8 mouse cellular contexts compared by ENCODE assay signal in genomic region chr11:98937914-98938694, GRCm38 (mm10). TPM values are rescaled to one million over a fixed set of nuclear protein-coding genes. Genes with fewer than 3 reads are reported as not detected.
DNase-seq lines count a peak whose midpoint lies in the region; ATAC-seq and TF ChIP-seq lines count a peak whose summit lies in the region.

No protein-coding gene starts in this region.

- peak overlapping the region; percentile 87 for H3K9ac ChIP-seq in MEL (ENCODE audit: control insufficient read depth, low read depth, low read length, poor library complexity, severe bottlenecking)
- H3K9ac ChIP-seq in forebrain, embryonic 15.5 days (replicated peaks): peak overlapping the region; percentile 51
- peak overlapping the region; percentile 80 for H3K9ac ChIP-seq in intestine, postnatal 0 days (ENCODE audit: low read depth, low read length)
- H3K9ac ChIP-seq in lung, embryonic 16.5 days (ENCODE audit: low read length): peak overlapping the region; percentile 89
- peak overlapping the region; percentile 92 for H3K9ac ChIP-seq in stomach, embryonic 16.5 days (ENCODE audit: low read length)

- H3K4me2 ChIP-seq in forebrain, embryonic 15.5 days (replicated peaks): peak overlapping the region; percentile 99
- peak overlapping the region; percentile 96 for H3K4me2 ChIP-seq in intestine, postnatal 0 days (replicated peaks; ENCODE audit: low read depth)
- peak overlapping the region; percentile 83 for H3K4me2 ChIP-seq in lung, embryonic 16.5 days (ENCODE audit: low read depth, low read length)
- H3K4me2 ChIP-seq in stomach, embryonic 16.5 days (ENCODE audit: low read depth, low read length): peak overlapping the region; percentile 89

- peak; percentile 18 to 33; a peak in 2 of 4 replicates for TF ChIP-seq EP300 in MEL (IDR thresholded peaks at IDR 0.05; ENCODE audit: low read depth in 1 of 2, low read length in 2 of 2)

- ATAC-seq in forebrain, embryonic 15.5 days (replicated peaks): peak; percentile 20; the same call in 1 of the 2 replicates
- ATAC-seq in intestine, postnatal 0 days: peak; percentile 7; the same call in 1 of the 2 replicates
- 0 out of 2 replicates have a peak, but pooled peaks have one; percentile 0 for ATAC-seq in lung, embryonic 16.5 days (ENCODE audit: low read depth)
- no peak for ATAC-seq in stomach, embryonic 16.5 days (ENCODE audit: insufficient read depth, low FRiP score)

- peak overlapping the region; percentile 61 to 100 for H3K4me3 ChIP-seq in MEL (ENCODE audit: control insufficient read depth in 1 of 2, insufficient read depth in 1 of 2, low read depth in 2 of 2, low read length in 2 of 2)
- peak overlapping the region; percentile 63 for H3K4me3 ChIP-seq in forebrain, embryonic 15.5 days
- H3K4me3 ChIP-seq in intestine, postnatal 0 days (ENCODE audit: low read depth, low read length): peak overlapping the region; percentile 75
- H3K4me3 ChIP-seq in lung, embryonic 16.5 days (ENCODE audit: low read length): peak overlapping the region; percentile 72
- peak overlapping the region; percentile 88 for H3K4me3 ChIP-seq in stomach, embryonic 16.5 days (replicated peaks; ENCODE audit: low read length)

- no peak for TF ChIP-seq CTCF in MEL (IDR thresholded peaks at IDR 0.05 in 2 of 3, conservative IDR thresholded peaks at IDR 0.05 in 1 of 3; ENCODE audit: control insufficient read depth in 1 of 3, insufficient read depth in 1 of 3, low read depth in 2 of 3, low read length in 3 of 3, poor library complexity in 1 of 3, severe bottlenecking in 1 of 3)
- TF ChIP-seq CTCF in intestine, postnatal 0 days (IDR thresholded peaks at IDR 0.05; ENCODE audit: low read depth): no peak

- no peak for TF ChIP-seq RAD21 in MEL (IDR thresholded peaks at IDR 0.05; ENCODE audit: low read depth, low read length)

- H3K79me2 ChIP-seq in MEL (ENCODE audit: control insufficient read depth, insufficient read depth, low read length, poor library complexity): peaks cover 16% of the 10 kb centered on the region

- TF ChIP-seq POLR2A in MEL (IDR thresholded peaks at IDR 0.05; ENCODE audit: control insufficient read depth in 1 of 2, insufficient read depth in 1 of 2, low read depth in 1 of 2, low read length in 2 of 2, poor library complexity in 1 of 2): no peak; a peak in 1 of 4 replicates

- no peaks in the 10 kb centered on the region for H3K9me3 ChIP-seq in MEL (replicated peaks; ENCODE audit: insufficient read depth, low read length)
- H3K9me3 ChIP-seq in forebrain, embryonic 15.5 days: no peaks in the 10 kb centered on the region
- no peaks in the 10 kb centered on the region for H3K9me3 ChIP-seq in intestine, postnatal 0 days (ENCODE audit: control insufficient read depth)
- no peaks in the 10 kb centered on the region for H3K9me3 ChIP-seq in lung, embryonic 16.5 days (ENCODE audit: control insufficient read depth, low read length)
- no peaks in the 10 kb centered on the region for H3K9me3 ChIP-seq in stomach, embryonic 16.5 days (replicated peaks; ENCODE audit: control insufficient read depth, low read length)

- peaks cover 15 to 39% of the 10 kb centered on the region in 2 experiments for H3K4me1 ChIP-seq in MEL (ENCODE audit: control insufficient read depth in 1 of 2, insufficient read depth in 2 of 2, low read length in 2 of 2)
- peaks cover 72% of the 10 kb centered on the region for H3K4me1 ChIP-seq in forebrain, embryonic 15.5 days
- peaks cover 26% of the 10 kb centered on the region for H3K4me1 ChIP-seq in intestine, postnatal 0 days (replicated peaks; ENCODE audit: control insufficient read depth, insufficient read depth, low read length)
- H3K4me1 ChIP-seq in lung, embryonic 16.5 days (replicated peaks; ENCODE audit: control insufficient read depth, insufficient read depth, low read length): peaks cover 72% of the 10 kb centered on the region
- peaks cover 64% of the 10 kb centered on the region for H3K4me1 ChIP-seq in stomach, embryonic 16.5 days (ENCODE audit: control insufficient read depth, insufficient read depth, low read length)

- H3K27me3 ChIP-seq in MEL (ENCODE audit: control insufficient read depth in 1 of 2, insufficient read depth in 2 of 2, low read length in 2 of 2): no peaks in the 10 kb centered on the region
- peaks cover 19% of the 10 kb centered on the region for H3K27me3 ChIP-seq in forebrain, embryonic 15.5 days
- H3K27me3 ChIP-seq in intestine, postnatal 0 days (replicated peaks; ENCODE audit: control insufficient read depth, insufficient read depth, low read length): no peaks in the 10 kb centered on the region
- no peaks in the 10 kb centered on the region for H3K27me3 ChIP-seq in lung, embryonic 16.5 days (ENCODE audit: control insufficient read depth, insufficient read depth, low read depth, low read length)
- no peaks in the 10 kb centered on the region for H3K27me3 ChIP-seq in stomach, embryonic 16.5 days (ENCODE audit: control insufficient read depth, insufficient read depth, low read length)

- peak overlapping the region; percentile 58 for H3K27ac ChIP-seq in MEL (ENCODE audit: control insufficient read depth, low read depth, low read length)
- peak overlapping the region; percentile 33 for H3K27ac ChIP-seq in forebrain, embryonic 15.5 days (replicated peaks)
- H3K27ac ChIP-seq in intestine, postnatal 0 days (ENCODE audit: low read depth, low read length): peak overlapping the region; percentile 88
- H3K27ac ChIP-seq in lung, embryonic 16.5 days (ENCODE audit: low read length): peak overlapping the region; percentile 95
- peak overlapping the region; percentile 97 for H3K27ac ChIP-seq in stomach, embryonic 16.5 days (ENCODE audit: low read length)

- DNase-seq in embryo, embryonic 10 days (ENCODE audit: low spot score): peak; percentile 54
- no peak for DNase-seq in embryo, embryonic 9.5 days (ENCODE audit: extremely low spot score)
- DNase-seq in MEL (ENCODE audit: low read depth, low spot score): peak; percentile 81
- no peak for DNase-seq in right cerebral cortex, postnatal 25 days

- under 1% methylated on average over 39 of the region's 39 CpGs for WGBS in forebrain, embryonic 15.5 days
- 1% methylated on average over 39 of the region's 39 CpGs for WGBS in intestine, postnatal 0 days
- WGBS in lung, embryonic 16.5 days: 0% methylated on average over 39 of the region's 39 CpGs
- WGBS in stomach, embryonic 16.5 days: under 1% methylated on average over 39 of the region's 39 CpGs

- peaks cover 0 to 7% of the 10 kb centered on the region in 2 experiments; a peak in 2 of 4 replicates for H3K36me3 ChIP-seq in MEL (ENCODE audit: control insufficient read depth in 1 of 2, insufficient read depth in 2 of 2, low read length in 2 of 2)
- no peaks in the 10 kb centered on the region for H3K36me3 ChIP-seq in forebrain, embryonic 15.5 days
- H3K36me3 ChIP-seq in intestine, postnatal 0 days (ENCODE audit: control insufficient read depth, insufficient read depth): no peaks in the 10 kb centered on the region
- no peaks in the 10 kb centered on the region for H3K36me3 ChIP-seq in lung, embryonic 16.5 days (ENCODE audit: control insufficient read depth, insufficient read depth, low read length)
- no peaks in the 10 kb centered on the region for H3K36me3 ChIP-seq in stomach, embryonic 16.5 days (ENCODE audit: control insufficient read depth, insufficient read depth, low read length)

TF ChIP-seq in MEL, 35 proteins besides CTCF, POLR2A, EP300 and RAD21 (continues in another document):
- TF ChIP-seq MYB (IDR thresholded peaks at IDR 0.05; ENCODE audit: low read depth, low read length): no peak
- peak; percentile 33; the same call in 1 of the 2 replicates for TF ChIP-seq NRF1 (IDR thresholded peaks at IDR 0.05; ENCODE audit: insufficient read depth, low read depth, low read length, poor library complexity, severe bottlenecking)
- TF ChIP-seq ETS1 (IDR thresholded peaks at IDR 0.05; ENCODE audit: low read depth, low read length): peak; percentile 80
- no peak for TF ChIP-seq MEF2A (IDR thresholded peaks at IDR 0.05; ENCODE audit: extremely low read depth, insufficient replicate concordance, low read depth, low read length, poor library complexity, severe bottlenecking)
- no peak for TF ChIP-seq MAFK (IDR thresholded peaks at IDR 0.05; ENCODE audit: borderline replicate concordance, low read depth, low read length)
- TF ChIP-seq TAL1 (IDR thresholded peaks at IDR 0.05; ENCODE audit: low read length): no peak
- 0 out of 2 replicates have a peak, but pooled peaks have one; percentile 30 for TF ChIP-seq ZC3H11A (IDR thresholded peaks at IDR 0.05; ENCODE audit: low read depth, low read length)
- TF ChIP-seq USF1 (IDR thresholded peaks at IDR 0.05; ENCODE audit: low read depth, low read length): no peak

RNA-seq across cellular contexts. Expression of gene Rara, which starts 10.5 kb away (rescaled TPM):
- total RNA-seq in MEL (2012; rRNA removed): 9.8 and 12.1 TPM in 2 replicates
- polyA plus RNA-seq in MEL (2012; ENCODE audit: insufficient read depth in 1 of 2, insufficient read length in 2 of 2, low read depth in 1 of 2, low replicate concordance in 2 of 2, missing spikeins in 1 of 2): 10 to 100 TPM in 1 of 2 experiments, not detected in 1; 13.7 TPM
- 9.2 and 9.9 TPM in 2 replicates for polyA plus RNA-seq in forebrain, embryonic 15.5 days (2015; fragmentation: Nextera tagmentation; extraction: Ambion mirVana)
- 22.2 and 22.4 TPM in 2 replicates for polyA plus RNA-seq in intestine, postnatal 0 days (2015; fragmentation: Nextera tagmentation; extraction: Ambion mirVana)
- polyA plus RNA-seq in lung, embryonic 16.5 days (2015; fragmentation: Nextera tagmentation; extraction: Ambion mirVana): 35.4 and 37.2 TPM in 2 replicates
- 28.8 and 30.1 TPM in 2 replicates for polyA plus RNA-seq in stomach, embryonic 16.5 days (2015; fragmentation: Nextera tagmentation; extraction: Ambion mirVana)

RNA-seq across cellular contexts. Expression of gene Cdc6, which starts 30.5 kb away (rescaled TPM):
- total RNA-seq in MEL (2012; rRNA removed): 83.4 and 104 TPM in 2 replicates
- polyA plus RNA-seq in MEL (2012; ENCODE audit: insufficient read depth in 1 of 2, insufficient read length in 2 of 2, low read depth in 1 of 2, low replicate concordance in 2 of 2, missing spikeins in 1 of 2): 10 to 100 TPM; 56.9 to 69.4 TPM
- polyA plus RNA-seq in forebrain, embryonic 15.5 days (2015; fragmentation: Nextera tagmentation; extraction: Ambion mirVana): 11.2 and 12.1 TPM in 2 replicates
- polyA plus RNA-seq in intestine, postnatal 0 days (2015; fragmentation: Nextera tagmentation; extraction: Ambion mirVana): 4.0 and 4.5 TPM in 2 replicates
- polyA plus RNA-seq in lung, embryonic 16.5 days (2015; fragmentation: Nextera tagmentation; extraction: Ambion mirVana): 34.0 and 38.3 TPM in 2 replicates
- 26.9 and 28.1 TPM in 2 replicates for polyA plus RNA-seq in stomach, embryonic 16.5 days (2015; fragmentation: Nextera tagmentation; extraction: Ambion mirVana)

RNA-seq across cellular contexts. Expression of gene Gjd3, which starts 44.7 kb away (rescaled TPM):
- not detected in 2 replicates for total RNA-seq in MEL (2012; rRNA removed)
- polyA plus RNA-seq in MEL (2012; ENCODE audit: insufficient read depth in 1 of 2, insufficient read length in 2 of 2, low read depth in 1 of 2, low replicate concordance in 2 of 2, missing spikeins in 1 of 2): not detected
- 0.62 and 0.84 TPM in 2 replicates for polyA plus RNA-seq in forebrain, embryonic 15.5 days (2015; fragmentation: Nextera tagmentation; extraction: Ambion mirVana)
- 0.61 and 0.80 TPM in 2 replicates for polyA plus RNA-seq in intestine, postnatal 0 days (2015; fragmentation: Nextera tagmentation; extraction: Ambion mirVana)
- polyA plus RNA-seq in lung, embryonic 16.5 days (2015; fragmentation: Nextera tagmentation; extraction: Ambion mirVana): 0.31 TPM in 1 of 2 replicates, not detected in the other
- 0.44 TPM in 1 of 2 replicates, not detected in the other for polyA plus RNA-seq in stomach, embryonic 16.5 days (2015; fragmentation: Nextera tagmentation; extraction: Ambion mirVana)

Comparison
In these comparisons a context has a peak if more than half of its experiments do, and no peak if none do; other contexts are left out.
1. DNase-seq: peak in embryo, embryonic 10 days (single experiment) and MEL (single experiment); none in embryo, embryonic 9.5 days (single experiment) and right cerebral cortex, postnatal 25 days (single experiment).
2. H3K27ac ChIP-seq: peak in every context shown above with its lines; median percentile 97 in stomach, embryonic 16.5 days; 95 in lung, embryonic 16.5 days; 88 in intestine, postnatal 0 days; 58 in MEL; 33 in forebrain, embryonic 15.5 days.
3. Peak in every context shown above with its lines, with median percentiles within 50 percentile points of each other: H3K4me3 ChIP-seq, H3K9ac ChIP-seq and H3K4me2 ChIP-seq.